Mouse (Mus musculus) heart, adult 18-20 months (tissue): Measurements from ENCODE around the gene Atn1. TPM values are rescaled to one million over a fixed set of nuclear protein-coding genes. Genes with fewer than 3 reads are reported as not detected.

Experiments used
- DNase-seq, 2 experiments: peaks; one replicate each; pipeline ENCODE4 v3.0.0; 2021 to 2022; ENCODE audit warnings: mixed read lengths in 1 of 2
- total RNA-seq, 2 experiments: library from RNA; stranded (reverse); gene quantifications; 2 replicates each; pipeline ENCODE4 v1.2.3; 2021

The Atn1 gene
- total RNA-seq, 2 experiments from 2014 or later, result 41.1 to 46.9 TPM

DNA sequence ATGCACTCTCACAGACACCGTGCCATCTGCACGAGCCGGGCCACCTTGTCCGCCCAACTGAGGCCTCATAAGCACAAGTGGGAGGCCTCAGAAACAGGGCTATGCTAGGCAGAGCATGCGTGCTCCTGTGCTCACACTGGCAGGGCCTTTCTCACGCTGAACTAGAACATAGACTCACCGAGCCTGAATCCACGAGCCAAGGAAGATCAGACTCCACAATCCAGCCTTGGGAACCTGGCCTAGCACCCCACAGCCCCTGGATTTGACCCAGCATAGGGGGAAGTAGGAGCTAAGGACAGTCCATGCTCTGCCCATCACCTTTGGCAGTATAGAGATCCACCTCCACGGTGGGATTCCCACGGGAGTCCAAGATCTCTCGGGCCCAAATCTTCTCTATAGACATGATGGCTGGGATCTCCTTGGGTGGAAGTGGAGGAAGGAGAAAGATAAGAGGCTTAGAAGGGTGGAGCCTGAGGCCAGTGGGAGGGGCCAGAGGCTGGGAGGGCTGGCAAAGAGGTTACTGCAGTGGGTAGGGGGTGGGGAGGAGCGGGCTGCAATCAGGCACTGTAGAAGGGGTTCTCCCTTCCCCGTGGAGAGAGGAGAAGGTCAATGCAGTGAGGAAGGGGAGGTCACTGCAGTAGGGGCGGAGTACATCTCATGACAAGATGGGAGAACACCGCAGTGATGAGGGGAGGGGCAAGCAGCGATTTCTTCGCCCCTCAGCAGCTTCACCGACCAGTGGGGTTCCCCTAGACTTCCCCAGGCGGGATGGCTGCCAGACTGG, 11.8 kb upstream of the Atn1 start:
- peak in 1 of 2 experiments; percentile 48 for DNase-seq

DNA sequence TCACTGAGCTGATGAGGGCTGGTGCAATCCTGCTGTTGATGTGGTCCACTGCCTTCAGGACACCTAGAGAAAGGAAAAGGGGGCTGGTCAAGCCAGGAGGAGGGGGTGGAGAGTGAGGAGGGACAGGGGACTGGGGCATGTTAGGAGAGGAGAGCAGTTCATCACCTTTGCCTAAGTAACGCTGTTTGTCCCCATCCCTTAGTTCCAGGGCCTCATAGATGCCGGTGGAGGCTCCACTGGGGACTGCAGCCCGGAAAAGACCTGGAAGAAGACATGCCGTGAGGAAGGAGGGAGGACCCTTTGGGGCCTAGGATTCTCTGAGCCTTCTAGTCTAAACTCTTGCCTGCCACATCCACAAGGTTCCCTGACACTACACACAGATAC, 11.2 kb upstream of the Atn1 start:
- no peak for DNase-seq

DNA sequence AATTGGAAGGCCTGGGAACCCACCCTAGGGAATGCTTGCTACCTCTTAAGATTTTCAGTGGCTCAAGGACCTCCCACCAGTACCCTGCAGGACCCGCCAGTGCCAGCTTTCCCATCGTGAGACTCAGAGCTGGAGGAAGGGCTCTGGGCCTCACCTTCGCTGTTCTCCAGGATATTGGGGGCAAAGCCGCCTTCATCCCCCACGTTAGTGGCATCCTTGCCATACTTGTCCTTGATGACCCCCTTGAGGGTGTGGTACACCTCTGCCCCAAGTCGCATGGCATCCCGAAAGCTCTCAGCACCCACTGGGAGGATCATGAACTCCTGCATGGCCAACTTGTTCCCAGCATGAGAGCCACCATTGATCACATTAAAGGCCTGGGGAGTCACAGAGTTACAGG, 9.6 kb upstream of the Atn1 start:
- DNase-seq, result no peak

DNA sequence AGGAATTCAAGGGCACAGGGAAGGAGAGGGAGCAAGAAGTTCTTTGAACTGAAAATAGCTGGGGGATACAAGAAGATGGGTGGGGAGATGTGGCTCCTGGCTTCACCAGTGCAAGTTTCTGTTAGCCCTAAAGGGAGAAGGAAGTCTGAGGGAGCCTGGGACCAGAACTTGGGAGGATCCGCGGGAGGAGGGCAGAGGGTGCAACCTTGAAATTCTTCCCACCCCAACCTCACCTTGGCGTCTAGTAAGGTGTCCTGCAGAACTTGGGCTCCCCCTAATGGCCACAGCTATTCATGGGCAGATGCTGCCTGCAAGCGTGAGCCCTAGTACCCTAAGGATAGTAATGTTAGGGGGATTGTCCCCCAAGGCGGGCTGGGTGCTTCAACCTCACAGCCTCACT, 2.9 kb upstream of the Atn1 start:
- DNase-seq, result peak; percentile 88 to 92

DNA sequence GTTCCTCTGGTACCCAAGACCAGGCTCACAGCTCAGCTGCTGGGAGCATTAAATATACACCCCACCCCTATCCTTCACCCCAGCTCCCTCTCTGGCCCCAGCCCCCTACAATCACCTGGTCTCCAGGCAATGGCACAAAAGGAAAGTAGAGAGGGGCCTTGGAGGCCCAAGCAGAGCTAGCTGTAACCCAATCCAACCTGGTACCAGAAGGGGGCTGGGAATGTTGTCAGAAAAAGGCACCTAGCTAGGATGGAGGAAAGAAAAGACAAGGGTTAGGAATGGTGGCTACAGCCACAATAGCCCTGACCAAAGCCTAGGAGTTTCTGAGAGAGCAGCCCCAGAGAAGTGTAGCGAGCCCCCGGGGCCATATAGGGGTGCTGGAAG, 2.5 kb upstream of the Atn1 start:
- DNase-seq, result no peak

DNA sequence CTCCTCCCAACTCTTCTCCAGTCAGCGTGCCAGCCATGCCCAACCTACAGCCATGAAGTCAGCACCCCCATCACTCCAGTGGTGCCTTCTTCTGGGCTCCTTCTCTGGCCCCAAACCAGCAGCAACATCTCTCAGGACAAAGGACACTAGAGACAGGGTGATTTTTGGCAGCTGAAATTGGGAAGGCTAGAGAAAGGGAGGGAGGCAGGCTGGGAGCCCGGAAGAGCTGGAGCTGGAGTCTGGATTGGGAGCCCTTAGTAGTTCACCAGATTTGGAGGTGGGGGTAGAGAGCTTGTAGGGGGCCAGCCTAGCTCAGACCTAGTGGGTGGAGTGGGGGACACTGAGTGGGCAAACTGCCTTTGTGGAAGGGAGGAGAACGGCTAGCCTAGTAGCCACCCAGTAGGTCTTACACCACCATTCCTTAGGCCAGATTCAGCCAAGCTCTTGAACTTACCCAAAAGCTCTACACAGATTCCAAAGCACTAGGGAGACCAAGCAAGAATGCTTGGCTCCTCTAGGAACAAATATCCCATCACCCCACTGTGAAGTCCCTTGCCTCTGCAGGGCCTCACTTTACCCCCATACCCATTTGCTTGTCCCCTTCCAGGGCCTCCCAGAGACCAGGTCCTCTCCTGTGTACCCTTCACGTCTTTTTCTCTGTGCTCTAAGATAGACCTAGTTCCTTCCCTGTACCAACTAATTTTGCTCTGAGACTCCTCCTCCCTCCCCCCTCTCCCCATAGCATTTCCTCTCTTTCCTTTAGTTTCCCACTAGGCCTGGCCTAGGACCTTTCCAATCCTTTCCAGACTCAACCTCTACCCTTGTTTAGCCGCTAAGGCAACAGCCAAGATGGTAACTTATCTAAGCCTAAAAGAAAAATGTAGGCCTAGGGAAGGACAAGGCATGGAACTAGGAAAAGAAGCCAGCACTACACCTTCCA, 1.9 kb upstream of the Atn1 start:
- peak; percentile 80 for DNase-seq

DNA sequence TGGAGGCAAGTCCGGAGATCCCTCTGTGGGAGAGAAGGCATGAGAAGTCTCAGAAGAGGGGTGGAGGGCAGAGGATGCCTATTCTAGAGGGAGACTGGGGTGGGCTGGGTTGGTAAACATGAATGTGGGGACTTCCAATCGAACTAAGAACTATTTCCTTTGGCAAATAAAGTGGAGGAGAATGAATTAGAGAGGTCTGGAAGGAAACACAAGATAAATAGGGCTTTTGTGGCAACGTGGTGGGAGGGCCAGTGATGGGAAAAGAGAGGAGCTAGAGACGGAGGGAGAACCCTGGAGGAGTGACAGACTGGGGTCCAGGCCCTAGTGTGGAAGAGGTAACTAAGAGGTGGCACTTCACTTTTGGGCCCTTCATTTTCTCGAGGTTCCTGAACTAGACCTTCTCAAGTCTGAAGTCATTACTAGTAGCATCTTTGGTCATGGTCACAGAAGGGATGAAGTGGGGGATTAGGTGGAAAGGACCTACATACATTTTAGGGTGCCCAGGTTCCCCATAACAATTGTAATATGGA, 1.1 kb upstream of the Atn1 start:
- no peak for DNase-seq

DNA sequence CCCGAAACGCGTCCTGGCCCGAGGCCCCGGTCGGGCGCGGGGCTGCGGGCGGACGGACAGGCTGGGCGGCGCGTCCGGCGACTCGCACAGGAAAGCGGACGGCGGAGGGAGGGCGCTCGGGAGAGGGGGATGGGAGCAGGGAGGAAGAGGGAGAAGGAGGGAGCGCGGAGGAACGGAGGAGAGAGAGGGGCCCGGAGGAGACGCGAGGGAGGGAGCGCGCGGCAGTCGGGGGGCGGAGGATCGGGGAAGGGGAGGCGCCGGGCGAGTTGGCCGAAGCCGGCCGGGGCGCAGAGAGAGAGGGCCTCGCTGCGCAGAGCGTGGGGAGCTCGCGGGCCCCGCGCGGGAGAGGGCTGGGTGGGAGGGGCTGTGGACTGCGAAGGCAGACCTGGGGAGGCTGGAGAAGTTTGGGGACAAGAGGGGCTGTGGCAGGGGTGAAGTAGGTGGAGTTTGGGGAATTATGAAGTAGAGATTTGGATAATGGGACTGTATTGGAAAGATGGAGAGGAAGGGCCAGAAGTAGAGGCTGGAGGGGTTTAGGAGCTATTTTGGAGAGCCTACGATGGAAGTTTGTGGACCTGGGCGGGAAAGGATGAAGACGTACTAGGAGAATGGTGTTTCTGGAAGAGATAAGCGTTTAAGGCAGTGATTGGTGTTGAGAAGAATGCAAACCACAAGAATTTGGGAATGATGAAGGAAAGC, 477 bp upstream of the Atn1 start:
- peak; percentile 89 to 92 for DNase-seq

DNA sequence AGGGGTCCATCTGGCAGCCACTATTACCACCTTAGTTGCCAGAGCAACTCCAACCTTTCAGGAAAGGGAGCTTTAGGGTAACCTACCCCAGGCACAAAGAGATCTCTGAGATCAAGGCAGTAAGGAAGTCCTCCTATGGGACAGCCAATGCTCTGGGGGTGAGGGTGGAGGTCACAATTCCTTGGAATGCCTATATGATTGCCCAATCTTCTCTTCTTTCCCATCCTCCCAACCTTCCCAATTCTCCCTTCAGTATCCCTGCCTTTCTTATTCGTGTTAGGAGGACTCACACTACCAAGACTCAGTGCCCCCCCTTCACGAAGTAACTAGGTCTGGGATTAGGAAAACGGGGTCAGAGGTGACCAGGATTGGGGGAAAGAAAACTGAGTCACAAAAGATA, 1.0 kb downstream of the Atn1 start:
- peak in 1 of 2 experiments; percentile 32 for DNase-seq

DNA sequence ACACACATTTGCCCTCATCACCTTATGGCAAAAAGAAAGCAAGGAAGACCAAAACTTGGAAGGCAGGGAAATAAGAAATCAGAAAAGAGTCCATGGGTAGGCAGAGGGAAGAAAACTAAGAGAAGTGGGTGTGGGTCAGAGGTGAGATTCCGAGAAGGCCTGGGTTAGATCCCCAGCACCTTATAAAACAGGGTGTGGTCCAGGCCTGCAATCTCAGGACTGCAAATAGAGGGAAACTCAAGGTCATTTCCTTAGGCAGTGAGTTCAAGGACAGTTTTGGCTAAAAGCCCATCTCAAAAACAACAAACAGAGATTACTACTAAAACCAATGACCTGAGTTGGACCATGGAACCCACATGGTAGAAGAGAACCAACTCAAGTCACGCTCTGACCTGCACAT, 2.5 kb downstream of the Atn1 start:
- no peak for DNase-seq

DNA sequence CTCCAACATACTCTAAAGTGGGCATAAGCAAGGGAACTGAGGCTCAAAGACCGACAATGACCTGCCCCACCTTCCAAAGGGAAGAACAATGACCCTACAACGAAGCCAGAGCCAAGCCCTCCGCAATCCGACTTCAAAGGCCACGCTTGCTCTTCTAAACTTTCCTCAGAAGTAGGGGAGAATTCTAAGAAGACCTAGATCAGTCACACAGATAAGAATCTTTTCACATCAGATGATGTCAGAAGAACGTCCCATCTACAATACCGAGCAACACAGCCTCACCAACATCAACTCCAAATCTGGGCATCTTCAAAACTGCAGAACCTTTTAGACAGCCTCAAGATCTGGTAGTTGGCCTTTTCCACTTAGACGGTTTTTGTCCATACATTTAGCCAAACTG, 5.9 kb downstream of the Atn1 start:
- no peak for DNase-seq

DNA sequence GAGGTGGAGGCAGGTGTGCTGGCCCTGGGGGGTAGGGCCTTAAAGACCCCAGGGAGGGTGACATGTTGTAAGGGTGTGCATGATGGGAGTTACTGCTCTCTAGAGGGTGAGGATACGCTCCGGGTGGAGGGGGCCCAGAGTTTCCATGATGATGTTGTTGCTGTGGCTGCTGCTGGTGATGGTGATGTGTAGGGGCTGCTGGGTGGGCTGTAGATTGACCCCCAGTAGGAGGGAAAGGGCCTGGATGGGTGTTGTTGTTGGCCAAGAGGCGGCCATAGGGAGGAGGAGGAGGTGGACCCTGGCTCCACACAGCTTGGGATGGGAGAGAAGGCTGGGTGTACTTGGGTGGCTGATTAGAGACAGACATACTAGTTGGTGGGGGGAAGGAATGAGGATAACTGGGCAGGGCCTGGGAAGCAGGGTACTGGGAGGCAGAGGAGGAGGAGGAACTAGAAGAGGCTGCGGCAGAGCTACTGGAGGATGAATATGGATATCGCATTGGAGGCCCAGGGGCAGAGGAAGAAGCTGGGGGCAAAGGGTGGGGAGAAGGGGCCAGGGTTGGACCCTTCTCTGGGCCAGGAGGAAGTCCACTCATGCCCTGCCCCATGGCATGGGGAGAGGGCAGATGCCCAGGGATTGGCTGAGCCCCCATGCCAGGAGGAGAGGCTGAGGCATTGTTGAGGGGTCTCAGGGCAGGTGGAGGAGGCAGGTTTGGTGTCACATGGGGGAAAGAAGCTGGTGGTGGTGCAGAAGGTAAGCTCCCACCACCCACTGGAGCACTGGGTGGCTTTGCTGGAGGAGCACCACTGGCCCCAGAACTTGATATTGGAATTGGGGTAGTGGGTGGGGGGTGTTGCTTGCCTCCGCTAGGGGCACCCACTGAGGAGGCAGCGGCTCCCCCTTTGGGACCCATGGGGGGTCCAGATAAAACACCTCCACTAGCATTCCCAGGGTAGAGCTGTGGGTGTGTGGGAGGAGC, 9.4 kb downstream of the Atn1 start:
- no peak for DNase-seq

DNA sequence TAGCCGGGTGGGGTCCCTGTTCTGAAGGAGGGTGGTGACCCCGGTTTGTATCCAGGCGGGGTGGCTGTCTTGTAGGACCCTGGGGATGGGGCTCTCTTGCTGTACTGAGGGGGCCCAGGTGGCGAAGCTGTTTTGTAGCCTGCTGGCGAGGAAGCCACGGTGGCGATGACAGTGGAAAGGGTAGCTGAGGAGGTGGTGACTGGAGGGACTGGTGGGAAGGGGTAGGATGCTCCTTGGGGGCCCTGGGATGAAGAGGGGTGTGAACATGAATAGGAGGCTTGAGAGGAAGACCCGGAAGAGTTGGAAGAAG, 10.1 kb downstream of the Atn1 start:
- peak in 1 of 2 experiments; percentile 38 for DNase-seq

DNA sequence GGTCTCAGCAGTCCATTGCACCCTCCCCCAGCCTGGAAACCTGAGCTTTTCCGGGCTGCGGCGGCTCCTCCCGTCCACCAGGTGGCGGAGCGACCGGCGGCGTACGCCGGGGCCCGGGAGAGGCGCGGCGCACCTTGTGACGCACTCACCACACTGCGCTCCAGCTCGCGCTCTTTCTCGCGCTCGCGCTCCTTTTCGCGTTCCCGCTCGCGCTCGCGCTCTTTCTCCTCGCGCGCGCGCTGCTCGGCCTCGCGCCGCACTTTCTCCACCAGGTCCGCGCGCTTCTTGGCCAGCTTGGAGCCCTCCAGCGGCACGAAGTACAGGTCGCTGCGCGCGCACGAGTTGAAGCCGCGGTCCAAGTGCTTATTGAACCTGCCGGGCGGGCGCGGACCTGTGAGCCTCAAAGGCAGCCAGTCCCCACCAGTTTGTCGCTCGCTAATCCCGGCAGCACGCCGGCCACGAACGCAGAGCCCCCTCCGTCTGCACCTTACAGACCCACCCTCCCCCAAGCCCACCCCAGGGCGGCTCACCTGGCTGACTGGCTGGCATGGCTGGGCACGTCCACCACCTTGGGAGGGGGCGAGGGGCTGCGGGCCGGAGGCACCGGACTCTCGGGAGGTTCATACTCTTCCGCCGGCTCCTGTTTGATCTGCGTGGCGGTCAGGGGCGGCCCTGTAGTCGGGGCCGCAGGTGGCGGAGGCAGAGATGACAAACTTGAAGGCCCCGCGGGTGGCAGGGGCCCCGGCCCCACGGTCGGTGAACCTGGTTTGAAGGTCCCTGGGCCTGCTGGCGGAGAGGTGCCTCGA, 10.6 kb downstream of the Atn1 start:
- DNase-seq, result peak; percentile 94 to 95

DNA sequence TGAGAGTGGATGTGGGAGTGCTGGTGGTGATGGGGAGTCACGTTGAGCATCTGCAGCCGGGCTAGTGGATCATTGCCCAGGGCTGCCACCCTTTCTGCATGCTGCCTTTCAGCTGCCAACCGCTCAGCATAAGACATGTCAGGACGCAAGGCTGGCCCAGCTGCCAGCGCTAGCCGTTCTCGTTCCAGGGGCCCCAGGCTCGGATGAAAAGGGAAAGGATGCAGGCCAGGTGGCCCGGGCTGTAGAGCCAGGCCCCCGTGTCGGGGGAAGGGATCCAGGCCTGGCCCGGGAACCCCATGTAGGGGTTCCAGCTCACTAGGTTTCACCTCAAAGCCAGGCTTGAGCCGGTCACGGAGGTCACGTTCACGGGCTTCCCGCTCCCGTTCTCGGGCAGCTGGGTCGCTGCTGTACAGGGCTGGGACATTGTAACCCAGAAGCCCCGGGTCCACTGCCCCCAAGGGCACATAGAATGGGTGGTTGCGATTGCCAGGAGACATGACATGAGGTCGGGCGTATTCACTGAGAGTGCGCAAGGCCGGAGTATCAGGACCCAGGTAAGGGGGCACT, 11.5 kb downstream of the Atn1 start:
- DNase-seq, result no peak

DNA sequence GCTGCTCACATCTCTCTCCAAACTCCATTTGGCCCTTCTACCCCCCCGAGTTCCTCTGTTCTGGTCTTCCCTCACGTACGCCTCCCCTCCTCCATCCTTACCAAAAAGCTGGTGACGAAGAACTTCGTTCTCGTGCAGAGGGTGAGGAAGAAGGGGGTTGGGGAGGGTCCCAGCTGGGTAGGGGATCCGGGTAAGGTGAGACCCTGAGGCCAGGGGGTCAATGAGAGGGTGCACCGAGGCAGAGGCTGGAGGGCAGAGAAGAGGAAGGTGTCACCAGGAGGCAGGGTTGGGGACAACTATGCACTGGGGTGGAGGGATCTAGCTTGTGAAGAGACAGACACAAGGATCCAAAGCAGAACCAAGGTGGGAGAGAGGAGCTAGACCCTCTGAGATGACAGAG, 12.7 kb downstream of the Atn1 start:
- DNase-seq, result no peak

DNA sequence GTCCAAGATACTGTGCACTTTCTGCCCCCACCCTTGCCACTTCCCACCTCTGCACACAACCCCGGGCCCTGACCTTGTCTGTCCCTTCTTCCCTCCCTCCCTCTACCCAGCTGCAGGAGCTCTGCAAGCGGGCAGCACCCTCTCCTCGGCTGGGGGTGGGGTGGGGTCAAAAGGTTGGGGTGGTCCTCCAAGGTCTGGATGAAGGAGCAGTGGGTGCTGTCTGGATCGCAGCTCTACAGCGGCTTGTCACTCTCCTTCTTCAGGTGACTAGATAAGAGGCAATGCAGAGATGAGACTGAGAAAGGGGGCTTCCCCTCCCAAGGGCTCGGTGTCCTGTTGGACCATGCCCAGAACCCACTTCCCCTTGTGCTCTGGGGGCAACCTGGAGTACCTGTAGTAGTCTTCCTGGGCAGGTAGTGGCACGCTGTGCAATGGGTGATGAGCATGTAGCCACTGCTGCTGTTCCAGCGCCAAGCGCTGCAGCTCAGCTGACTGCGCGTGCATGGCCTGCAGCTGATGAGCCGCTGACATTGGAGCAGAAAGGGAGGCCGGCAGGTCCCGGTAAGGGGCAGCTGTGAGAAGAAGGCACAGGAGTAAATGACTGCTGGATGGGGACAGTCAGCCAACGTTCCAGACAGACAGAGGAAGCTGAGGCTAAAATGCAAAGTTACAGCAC, 13.3 kb downstream of the Atn1 start:
- no peak for DNase-seq

DNA sequence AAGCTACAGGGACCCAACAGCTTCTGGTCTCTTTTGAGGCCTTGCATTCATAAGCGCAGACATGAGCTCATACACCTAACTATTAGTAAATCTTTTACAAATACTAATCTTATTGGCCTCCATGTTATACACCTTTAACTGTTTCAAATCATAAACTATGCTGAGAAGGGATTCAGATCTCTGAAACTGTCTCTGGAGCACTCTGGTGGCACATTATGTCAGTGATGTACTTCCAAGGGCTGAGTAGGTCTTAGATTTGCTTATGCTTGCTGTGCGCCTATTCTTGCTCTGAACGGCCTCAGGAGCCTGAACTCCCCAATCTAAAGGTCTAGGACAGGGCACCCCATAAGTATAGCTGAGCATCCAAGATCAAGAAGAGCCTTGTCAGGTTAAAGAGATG, 14.5 kb downstream of the Atn1 start:
- DNase-seq, result no peak

DNA sequence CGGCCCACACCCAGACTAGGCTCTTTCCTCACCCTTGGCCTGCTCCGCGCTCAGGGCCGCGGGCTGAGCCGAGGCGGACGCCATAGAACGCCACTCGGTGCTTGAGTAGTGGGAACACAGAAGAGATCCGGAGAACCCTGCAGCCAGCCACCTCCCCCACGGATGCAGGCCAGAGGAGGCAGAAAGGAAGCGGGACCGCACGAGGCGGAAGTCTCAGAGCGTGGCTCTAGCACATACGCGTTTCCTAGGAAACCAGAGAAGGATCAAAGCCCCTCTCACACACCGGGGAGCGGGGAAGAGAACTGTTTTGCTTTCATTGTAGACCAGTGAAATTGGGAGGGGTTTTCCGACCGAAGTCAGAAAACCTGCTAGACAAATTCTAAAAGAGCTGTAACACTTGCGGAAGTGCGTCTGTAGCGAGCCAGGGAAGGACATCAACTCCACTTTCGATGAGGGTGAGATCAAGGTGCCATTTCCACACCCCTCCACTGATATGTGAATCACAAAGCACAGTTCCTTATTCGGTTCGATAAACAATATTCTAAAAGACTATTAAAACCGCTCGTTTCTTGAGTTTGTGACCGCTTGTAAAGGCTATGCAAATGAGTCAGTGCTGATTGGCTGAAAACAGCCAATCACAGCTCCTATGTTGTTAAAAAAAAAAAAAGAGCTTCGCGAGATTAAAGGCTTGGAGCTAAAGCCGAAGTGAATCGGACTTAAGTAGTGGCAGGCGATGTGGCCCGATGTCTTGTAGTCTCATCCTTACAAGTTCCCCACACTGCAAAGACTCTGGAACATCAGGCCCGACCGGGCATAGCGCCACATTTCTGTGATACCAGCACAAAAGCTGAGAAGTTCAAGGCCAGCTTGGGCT, 15.2 kb downstream of the Atn1 start, which contains the start of gene Grcc10:
Grcc10 (minus strand) TSS at position 487 of the 874 bp plus-strand sequence.
- peak; percentile 92 to 93 for DNase-seq
